Mouse (Mus musculus) liver, embryonic 12.5 days (tissue): ENCODE data around the gene Mbtps1. TPM values are rescaled to one million over a fixed set of nuclear protein-coding genes. Genes with fewer than 3 reads are reported as not detected.
A peak's percentile ranks its signal among the peaks of the same experiment; 100 is the strongest.

Experiments
- ATAC-seq: fragments of 200-750 bp; cut with Nextera tagmentation; 2 replicates; pipeline ENCODE4 v1.8.0; 2017; ENCODE audit warnings: moderate number of reproducible peaks, mild to moderate bottlenecking, moderate library complexity
- H3K27ac ChIP-seq: fragments of 300-500 bp; sonication (generic); 2 replicates; pipeline ENCODE4 v1.5.1; 2016; ENCODE audit warnings: mild to moderate bottlenecking
- H3K27me3 ChIP-seq: fragments of 300-500 bp; sonication (generic); replicated peaks from 2 replicates; pipeline ENCODE4 v1.6.1; 2016; ENCODE audit warnings: mild to moderate bottlenecking, moderate library complexity
- H3K36me3 ChIP-seq: fragments of 300-500 bp; sonication (generic); 2 replicates; pipeline ENCODE4 v1.6.1; 2016; ENCODE audit warnings: mild to moderate bottlenecking, moderate library complexity
- H3K4me1 ChIP-seq: fragments of 300-500 bp; sonication (generic); 2 replicates; pipeline ENCODE4 v1.6.1; 2016
- H3K4me2 ChIP-seq: fragments of 300-500 bp; sonication (generic); 2 replicates; pipeline ENCODE4 v1.6.1; 2016; ENCODE audit warnings: mild to moderate bottlenecking, moderate library complexity
- H3K4me3 ChIP-seq: fragments of 300-500 bp; sonication (generic); 2 replicates; pipeline ENCODE4 v1.5.1; 2016; ENCODE audit warnings: mild to moderate bottlenecking, moderate library complexity
- H3K9ac ChIP-seq: fragments of 300-500 bp; sonication (generic); 2 replicates; pipeline ENCODE4 v1.6.1; 2016; ENCODE audit warnings: mild to moderate bottlenecking, moderate library complexity
- H3K9me3 ChIP-seq: fragments of 300-500 bp; sonication (generic); replicated peaks from 2 replicates; pipeline ENCODE4 v1.6.1; 2016; ENCODE audit warnings: mild to moderate bottlenecking, moderate library complexity
- WGBS: fragments of 180-500 bp; shearing (Covaris S2); methylation state at CpG from one replicate; pipeline ENCODE4 v1.1.7; 2016; ENCODE audit not compliant: insufficient replicate concordance; 5-methylcytosine and 5-hydroxymethylcytosine counted together
- polyA plus RNA-seq: library from polyadenylated mRNA; unstranded; fragments of >200 nt; fragmentation: Nextera tagmentation; extraction: Ambion mirVana; gene quantifications from 2 replicates; pipeline ENCODE4 v1.2.1, GENCODE M21; 2016

Mbtps1 gene
- polyA plus RNA-seq, 1 experiment from 2014 or later, result 48.8 TPM

- H3K9me3 ChIP-seq, result no peaks in the 10 kb centered on the region
- no peak for ATAC-seq
- H3K4me2 ChIP-seq, result peak overlapping the region; percentile 97
- no peaks in the 10 kb centered on the region for H3K36me3 ChIP-seq
- H3K4me3 ChIP-seq, result peak overlapping the region; percentile 85
- peaks cover 22% of the 10 kb centered on the region for H3K27me3 ChIP-seq
- H3K27ac ChIP-seq, result no peak overlapping the region
- peaks cover 73% of the 10 kb centered on the region for H3K4me1 ChIP-seq
- WGBS, result 1% methylated on average over 16 of the region's 16 CpGs
- H3K9ac ChIP-seq, result peak overlapping the region; percentile 84
Observed at GRCm38 (mm10) chr8:119575366-119575726, 16.8 kb upstream of the Mbtps1 start.

GRCm38 (mm10) chr8:119574437-119575365 is 16.2 kb upstream of the Mbtps1 start, which contains the start of the genes Hsdl1 and Dnaaf1:
Gene Hsdl1 (minus strand): TSS chr8:119575183.
Gene Dnaaf1 (plus strand): TSS chr8:119575235.
- Histone ChIP-seq H3K4me1 (peaks cover 73% of the 10 kb centered on the region), H3K4me3 (peak within 1 kb of the TSS; percentile 85), H3K9me3 (no peaks in the 10 kb centered on the region), H3K27ac (peak within 1 kb of the TSS; percentile 79), H3K36me3 (no peaks in the 10 kb centered on the region), H3K4me2 (peak within 1 kb of the TSS; percentile 97), H3K9ac (peak within 1 kb of the TSS; percentile 84), H3K27me3 (peaks cover 22% of the 10 kb centered on the region)
- WGBS, result under 1% methylated on average over 75 of the region's 97 CpGs
- peak; percentile 88 for ATAC-seq

DNA sequence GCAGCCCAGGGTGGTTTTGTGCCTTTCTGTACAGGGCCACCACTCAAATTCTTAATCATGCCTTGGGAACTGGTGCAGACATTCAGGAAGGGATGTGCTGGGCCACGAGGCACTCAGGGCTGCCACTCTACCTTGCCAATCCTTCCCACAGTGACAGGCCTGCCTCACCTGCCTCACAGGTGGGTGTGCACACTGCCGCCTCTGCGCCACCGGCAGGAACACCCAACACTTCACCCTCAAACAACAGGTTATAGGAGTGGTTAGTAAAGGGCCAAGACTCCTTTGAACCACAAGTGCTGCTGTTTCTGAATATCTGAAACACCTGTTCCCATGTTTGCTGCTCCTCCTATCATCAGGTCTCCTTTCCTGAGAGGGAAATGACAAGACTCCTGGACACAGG is 13.9 kb upstream of the Mbtps1 start:
- Histone ChIP-seq H3K9ac (no peak overlapping the region), H3K36me3 (peaks cover 5% of the 10 kb centered on the region), H3K4me3 (no peak overlapping the region), H3K27ac (no peak overlapping the region), H3K27me3 (peaks cover 18% of the 10 kb centered on the region), H3K4me1 (peaks cover 62% of the 10 kb centered on the region), H3K4me2 (no peak overlapping the region), H3K9me3 (no peaks in the 10 kb centered on the region)
- ATAC-seq, result no peak
- WGBS, result 79% methylated on average over 4 of the region's 4 CpGs

DNA sequence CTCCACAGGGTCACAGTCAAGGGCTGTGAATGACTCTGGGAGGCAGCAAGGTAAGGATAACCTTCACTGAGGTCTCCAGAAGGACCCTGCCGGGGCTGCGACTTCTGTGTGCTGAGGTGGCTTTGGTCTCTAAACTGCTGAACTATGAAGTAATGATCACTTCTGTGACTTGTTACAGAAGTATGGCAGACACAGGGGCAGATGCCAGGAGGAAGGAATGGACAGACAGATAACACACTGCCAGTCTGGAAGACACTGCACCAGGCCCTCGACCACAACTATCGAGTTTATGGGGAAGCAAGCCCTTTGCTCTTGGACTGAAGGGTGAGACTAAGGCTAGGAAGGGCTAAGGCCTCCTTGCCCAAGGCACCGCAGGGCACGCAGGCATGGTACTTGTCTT is 12.6 kb upstream of the Mbtps1 start:
- Histone ChIP-seq H3K4me3 (no peak overlapping the region), H3K9me3 (no peaks in the 10 kb centered on the region), H3K9ac (no peak overlapping the region), H3K4me1 (peaks cover 60% of the 10 kb centered on the region), H3K27me3 (peaks cover 6% of the 10 kb centered on the region), H3K36me3 (peaks cover 18% of the 10 kb centered on the region), H3K4me2 (no peak overlapping the region), H3K27ac (no peak overlapping the region)
- no peak for ATAC-seq
- 61% methylated on average over 6 of the region's 6 CpGs for whole genome bisulfite sequencing

DNA sequence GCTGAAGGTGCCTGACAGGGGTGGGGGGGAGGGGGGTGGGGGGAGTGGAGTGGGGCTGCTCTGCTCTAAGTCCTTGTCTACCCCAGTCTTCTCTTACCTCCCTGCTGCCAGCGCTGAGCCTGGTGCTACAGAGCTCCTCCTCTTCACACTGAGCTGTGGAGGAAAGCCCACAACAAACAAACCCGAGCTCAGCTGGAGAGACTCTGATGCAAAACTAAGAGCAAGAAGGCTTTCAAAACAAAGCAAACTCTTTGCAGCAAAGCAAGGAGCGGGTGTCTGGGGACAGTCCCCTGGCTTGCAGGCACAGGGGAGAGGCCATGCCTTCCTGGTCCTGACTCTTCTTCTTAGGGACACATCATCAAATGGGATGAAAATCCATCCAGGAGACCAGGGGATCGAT is 11.3 kb upstream of the Mbtps1 start:
- WGBS, result 57% methylated on average over 4 of the region's 4 CpGs

DNA sequence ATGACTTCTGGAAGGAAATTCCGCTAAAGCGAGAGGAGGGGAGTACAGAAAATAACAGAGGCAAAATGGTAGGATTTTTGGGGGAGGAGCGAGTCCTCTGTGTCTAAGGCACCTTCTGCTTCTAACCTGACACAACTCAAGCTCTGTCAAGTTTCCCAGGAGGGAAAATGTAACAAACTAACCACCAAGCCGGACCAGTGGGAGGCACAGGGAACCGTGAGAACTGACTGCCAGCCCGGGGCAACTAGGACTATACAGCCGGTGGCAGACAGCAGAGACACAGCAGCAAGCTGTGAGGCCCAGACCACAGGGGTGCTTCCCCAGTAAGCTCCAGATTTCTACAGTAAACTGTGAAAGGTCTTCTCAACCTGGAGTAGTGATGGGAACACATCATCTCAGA is 10.4 kb upstream of the Mbtps1 start:
- WGBS, result 76% methylated on average over 7 of the region's 7 CpGs
- Histone ChIP-seq H3K4me3 (no peak overlapping the region), H3K27me3 (no peaks in the 10 kb centered on the region), H3K4me2 (no peak overlapping the region), H3K9ac (no peak overlapping the region), H3K4me1 (peaks cover 43% of the 10 kb centered on the region), H3K27ac (no peak overlapping the region), H3K36me3 (peaks cover 38% of the 10 kb centered on the region), H3K9me3 (no peaks in the 10 kb centered on the region)
- ATAC-seq, result no peak

More for the DNA sequence above, 11.3 kb upstream of the Mbtps1 start:
- peaks cover 30% of the 10 kb centered on the region for H3K36me3 ChIP-seq
- H3K27ac ChIP-seq, result no peak overlapping the region
- no peak overlapping the region for H3K4me3 ChIP-seq
- no peak for ATAC-seq
- no peak overlapping the region for H3K9ac ChIP-seq
- no peak overlapping the region for H3K4me2 ChIP-seq
- no peaks in the 10 kb centered on the region for H3K9me3 ChIP-seq
- H3K27me3 ChIP-seq, result no peaks in the 10 kb centered on the region
- peaks cover 50% of the 10 kb centered on the region for H3K4me1 ChIP-seq

DNA sequence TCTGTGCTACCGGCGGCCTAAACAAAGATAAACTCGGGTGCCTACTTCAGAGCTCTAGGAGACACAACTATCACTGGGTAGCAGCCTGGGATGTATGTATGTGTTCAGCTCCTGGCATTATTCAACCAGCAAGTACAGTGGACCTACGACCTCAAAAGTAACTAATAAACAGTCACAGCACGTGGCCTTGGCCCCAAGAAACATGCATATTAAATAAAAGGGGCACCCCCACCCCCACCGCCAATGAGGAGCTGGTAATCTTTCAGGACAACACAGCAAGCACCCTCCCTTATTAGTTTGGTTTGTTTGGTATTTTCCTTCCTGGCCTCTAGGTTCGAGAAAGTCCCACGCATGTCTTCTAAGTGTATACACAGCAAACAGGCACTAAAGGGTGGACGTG is 9.7 kb upstream of the Mbtps1 start:
- Histone ChIP-seq H3K9me3 (no peaks in the 10 kb centered on the region), H3K27me3 (no peaks in the 10 kb centered on the region)

GRCm38 (mm10) chr8:119566367-119566766 is 7.8 kb upstream of the Mbtps1 start:
- H3K36me3 ChIP-seq, result peaks cover 62% of the 10 kb centered on the region
- no peak overlapping the region for H3K27ac ChIP-seq
- peaks cover 19% of the 10 kb centered on the region for H3K4me1 ChIP-seq
- H3K4me3 ChIP-seq, result no peak overlapping the region
- no peak overlapping the region for H3K9ac ChIP-seq
- H3K9me3 ChIP-seq, result no peaks in the 10 kb centered on the region
- no peak overlapping the region for H3K4me2 ChIP-seq
- no peaks in the 10 kb centered on the region for H3K27me3 ChIP-seq
- no peak for ATAC-seq
- WGBS, result 81% methylated on average over 11 of the region's 11 CpGs

More for the DNA sequence above, 9.7 kb upstream of the Mbtps1 start:
- no peak for ATAC-seq
- Histone ChIP-seq H3K4me3 (no peak overlapping the region), H3K4me1 (peaks cover 36% of the 10 kb centered on the region), H3K27ac (no peak overlapping the region), H3K9ac (no peak overlapping the region), H3K36me3 (peaks cover 45% of the 10 kb centered on the region), H3K4me2 (no peak overlapping the region)
- 79% methylated on average over 9 of the region's 9 CpGs for WGBS

DNA sequence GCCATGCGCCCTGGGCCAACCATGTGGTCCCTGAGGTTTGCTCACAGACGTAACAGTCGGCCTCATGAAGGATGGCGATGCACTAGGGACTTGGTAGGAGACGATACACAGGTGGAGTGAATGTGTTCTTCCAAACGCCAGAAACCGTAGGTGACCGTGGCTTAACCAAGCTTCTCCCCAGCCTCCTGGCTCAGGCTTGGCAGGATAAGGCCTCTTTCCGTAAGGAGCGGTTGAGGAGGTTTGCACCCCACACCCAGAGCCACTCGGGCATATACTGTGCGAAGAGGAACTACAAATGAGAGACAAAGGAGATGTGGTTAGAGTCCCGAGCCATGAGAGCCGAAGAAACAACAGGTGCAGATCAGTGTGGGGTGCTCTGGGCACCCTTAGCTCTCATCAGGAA is 5.3 kb upstream of the Mbtps1 start:
- H3K9me3 ChIP-seq, result no peaks in the 10 kb centered on the region
- 87% methylated on average over 14 of the region's 14 CpGs for WGBS
- ATAC-seq, result no peak
- H3K4me1 ChIP-seq, result peaks cover 7% of the 10 kb centered on the region
- no peak overlapping the region for H3K4me2 ChIP-seq
- no peak overlapping the region for H3K9ac ChIP-seq
- no peak overlapping the region for H3K4me3 ChIP-seq
- H3K36me3 ChIP-seq, result peaks cover 62% of the 10 kb centered on the region
- H3K27me3 ChIP-seq, result no peaks in the 10 kb centered on the region
- no peak overlapping the region for H3K27ac ChIP-seq

- Histone ChIP-seq H3K36me3 (peaks cover 41% of the 10 kb centered on the region), H3K4me1 (peaks cover 41% of the 10 kb centered on the region), H3K27ac (peak overlapping the region; percentile 70; the same call in 1 of the 2 replicates), H3K9me3 (no peaks in the 10 kb centered on the region), H3K4me2 (peak overlapping the region; percentile 81), H3K4me3 (peak overlapping the region; percentile 91), H3K27me3 (no peaks in the 10 kb centered on the region), H3K9ac (peak overlapping the region; percentile 89; the same call in 1 of the 2 replicates)
- ATAC-seq, result no peak
- 81% methylated on average over 6 of the region's 6 CpGs for WGBS
Observed at GRCm38 (mm10) chr8:119559402-119559720, 826 bp upstream of the Mbtps1 start.

DNA sequence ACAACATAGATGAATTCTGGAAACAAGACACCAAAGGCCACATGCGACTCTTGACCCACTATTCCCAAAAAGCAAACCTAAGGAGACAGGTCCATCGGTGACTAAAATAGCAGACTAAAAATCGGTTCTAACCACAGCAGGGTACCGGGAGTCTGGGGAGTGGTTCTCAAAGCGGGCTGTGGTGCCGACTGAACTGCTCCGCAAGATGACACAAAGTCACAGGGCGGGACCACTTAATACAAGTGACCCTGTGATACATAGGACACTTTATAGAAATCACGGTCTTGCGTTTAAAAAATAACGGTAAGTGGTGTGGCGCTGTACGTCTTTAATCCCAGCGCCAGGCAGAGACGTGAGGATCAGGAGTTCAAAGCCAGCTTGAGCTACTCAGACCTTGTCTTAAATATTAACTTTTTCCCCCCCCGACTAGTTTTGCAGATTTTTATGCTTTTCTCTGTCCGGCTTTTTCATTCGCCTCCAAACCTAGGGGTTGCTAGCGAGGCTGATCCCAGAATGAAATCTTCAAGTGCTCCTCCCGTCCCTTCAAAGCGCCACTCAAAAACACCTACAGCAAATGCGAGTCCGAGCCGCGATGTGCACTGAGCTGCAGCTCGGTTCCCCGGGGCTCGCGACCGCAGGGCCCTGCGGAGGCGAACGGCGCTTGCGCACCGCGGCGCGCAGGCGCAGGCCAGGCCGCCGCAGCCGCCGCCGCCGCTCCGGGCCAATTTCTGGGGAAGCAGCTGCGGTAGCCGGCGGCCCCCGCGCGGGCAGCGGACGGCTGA is 523 bp downstream of the Mbtps1 start:
- peak overlapping the region; percentile 89 for H3K9ac ChIP-seq
- peak; percentile 90 for ATAC-seq
- peaks cover 53% of the 10 kb centered on the region for H3K4me1 ChIP-seq
- no peaks in the 10 kb centered on the region for H3K9me3 ChIP-seq
- peaks cover 27% of the 10 kb centered on the region for H3K36me3 ChIP-seq
- H3K4me2 ChIP-seq, result peak overlapping the region; percentile 81
- H3K27me3 ChIP-seq, result no peaks in the 10 kb centered on the region
- WGBS, result under 1% methylated on average over 55 of the region's 55 CpGs
- H3K27ac ChIP-seq, result peak overlapping the region; percentile 93
- H3K4me3 ChIP-seq, result peak overlapping the region; percentile 91

- 0 out of 2 replicates have a peak overlapping the region, but pooled peaks have one; percentile 20 for H3K27ac ChIP-seq
- peak overlapping the region; percentile 91 for H3K4me3 ChIP-seq
- ATAC-seq, result no peak
- peaks cover 62% of the 10 kb centered on the region for H3K4me1 ChIP-seq
- H3K36me3 ChIP-seq, result peaks cover 19% of the 10 kb centered on the region
- H3K27me3 ChIP-seq, result no peaks in the 10 kb centered on the region
- 62% methylated on average over 9 of the region's 9 CpGs for WGBS
- peak overlapping the region; percentile 89 for H3K9ac ChIP-seq
- H3K4me2 ChIP-seq, result peak overlapping the region; percentile 81
- H3K9me3 ChIP-seq, result no peaks in the 10 kb centered on the region
Observed at GRCm38 (mm10) chr8:119557132-119557531, 1.4 kb downstream of the Mbtps1 start.
